Mouse (Mus musculus) lung, postnatal 0 days (tissue): ENCODE measurements around the gene Gm3646.

Source experiments
- CTCF ChIP-seq: IDR thresholded peaks from 2 replicates; pipeline ENCODE4 v1.5.1; 2016; ENCODE audit warnings: antibody characterized with exemption, mild to moderate bottlenecking
- EP300 ChIP-seq: IDR thresholded peaks from 2 replicates; pipeline ENCODE4 v1.6.1; 2016; ENCODE audit warnings: antibody characterized with exemption, mild to moderate bottlenecking, control low read depth

- TF ChIP-seq CTCF (no peak), EP300 (no peak)
Observed at GRCm38 (mm10) chr1:39773551-39773950, 31.6 kb downstream of the Gm3646 start.
